Mouse (Mus musculus) thymus, adult 18-20 months (tissue): ENCODE results near the gene Ifih1.

Experiments
- DNase-seq, 2 experiments: peaks; one replicate each; pipeline ENCODE4 v3.0.0; 2022; ENCODE audit warnings: mixed read lengths in 2 of 2

Ifih1 gene

GRCm38 (mm10) chr2:62548104-62548503, 98.0 kb downstream of the Ifih1 start:
- DNase-seq: no peak
